Mouse (Mus musculus): ENCODE data around the gene Phox2a. TPM values are rescaled to one million over a fixed set of nuclear protein-coding genes. Genes with fewer than 3 reads are reported as not detected.

The Phox2a gene
- total and polyA plus RNA-seq, 2 experiments from 2014 or later = 2.0 to 3.7 TPM

DNA sequence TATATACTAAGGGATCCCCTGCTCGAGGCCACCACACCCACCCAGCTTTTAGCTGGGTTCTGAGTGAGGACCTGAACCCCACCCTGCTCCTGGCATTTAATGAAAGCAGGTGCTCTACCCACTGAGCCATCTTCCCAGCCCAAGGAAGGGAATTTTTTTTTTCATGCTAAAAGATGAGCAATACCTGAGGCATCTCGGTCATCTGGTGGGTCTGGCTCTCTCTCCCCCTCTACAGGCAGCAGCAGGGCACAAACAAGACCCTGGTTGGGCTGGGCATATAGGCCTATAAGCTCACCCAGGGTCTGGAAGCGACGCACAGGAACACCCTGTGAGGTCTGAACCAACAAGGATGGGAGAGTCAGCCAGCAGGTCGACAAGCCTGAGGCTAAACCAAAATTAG, 15.2 kb downstream of the Phox2a start:
- Histone ChIP-seq H3K9me3 (ENCODE audit: low read length) (no peaks in the 10 kb centered on the region), H3K4me3 (ENCODE audit: low read length) (no peak overlapping the region), H3K4me1 (ENCODE audit: insufficient read depth, low read length) (no peaks in the 10 kb centered on the region), H3K27ac (no peak overlapping the region), H3K36me3 (ENCODE audit: insufficient read depth, low read length) (peaks cover 10% of the 10 kb centered on the region), H3K9ac (replicated peaks; ENCODE audit: low read length) (no peak overlapping the region), H3K27me3 (ENCODE audit: insufficient read depth, low read length) (no peaks in the 10 kb centered on the region), H3K4me2 (ENCODE audit: low read depth, low read length) (no peak overlapping the region)
- DNase-seq (ENCODE audit: low spot score) = no peak
- 68% methylated on average over 5 of the region's 5 CpGs for WGBS
- no peak for ATAC-seq
- peak; percentile 24; the same call in 1 of the 2 replicates for TF ChIP-seq CTCF (IDR thresholded peaks at IDR 0.05; ENCODE audit: low read depth)

DNA sequence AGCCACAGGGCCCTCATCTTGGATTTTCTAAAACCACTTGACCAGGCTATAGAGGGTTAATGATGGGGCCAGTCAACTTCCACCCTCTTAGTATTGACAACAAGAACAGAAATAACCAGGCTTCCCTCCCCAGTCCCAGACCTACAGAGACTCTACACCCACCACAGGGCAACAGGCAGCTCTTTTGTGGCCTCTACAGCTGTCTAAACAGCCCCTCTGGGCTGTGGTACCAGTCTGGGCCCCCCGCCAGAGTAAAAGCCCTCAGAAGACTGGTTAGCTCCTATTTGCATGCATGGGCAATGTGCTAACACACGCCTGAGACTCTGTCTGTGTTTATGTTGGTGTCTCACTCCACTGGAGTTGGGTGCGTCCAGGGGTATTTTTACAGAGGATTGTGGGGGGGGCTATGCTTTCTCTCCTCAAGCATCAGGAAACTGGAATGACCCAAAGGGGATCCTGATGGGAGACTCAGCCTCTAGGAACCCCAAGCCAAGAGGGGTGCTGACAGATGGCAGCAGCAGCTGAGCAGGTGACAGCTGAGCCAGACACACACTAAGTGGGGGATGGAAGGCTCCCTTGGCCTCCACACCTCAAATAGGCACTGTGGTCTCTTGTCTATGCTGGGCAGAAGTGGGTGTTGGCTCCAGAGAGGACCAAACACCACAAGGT, 15.9 kb downstream of the Phox2a start:
- H3K4me2 ChIP-seq (ENCODE audit: low read depth, low read length) = no peak overlapping the region
- no peak for TF ChIP-seq CTCF (IDR thresholded peaks at IDR 0.05; ENCODE audit: low read depth)
- H3K36me3 ChIP-seq (ENCODE audit: insufficient read depth, low read length) = peaks cover 4% of the 10 kb centered on the region
- no peak overlapping the region for H3K27ac ChIP-seq
- no peak overlapping the region for H3K4me3 ChIP-seq (ENCODE audit: low read length)
- no peaks in the 10 kb centered on the region; the same call in 1 of the 2 replicates for H3K27me3 ChIP-seq (ENCODE audit: insufficient read depth, low read length)
- H3K4me1 ChIP-seq (ENCODE audit: insufficient read depth, low read length) = no peaks in the 10 kb centered on the region
- WGBS = 33% methylated on average over 3 of the region's 3 CpGs
- ATAC-seq (no peak), DNase-seq (ENCODE audit: low spot score) (peak; percentile 66)
- H3K9me3 ChIP-seq (ENCODE audit: low read length) = no peaks in the 10 kb centered on the region
- H3K9ac ChIP-seq (replicated peaks; ENCODE audit: low read length) = no peak overlapping the region

DNA sequence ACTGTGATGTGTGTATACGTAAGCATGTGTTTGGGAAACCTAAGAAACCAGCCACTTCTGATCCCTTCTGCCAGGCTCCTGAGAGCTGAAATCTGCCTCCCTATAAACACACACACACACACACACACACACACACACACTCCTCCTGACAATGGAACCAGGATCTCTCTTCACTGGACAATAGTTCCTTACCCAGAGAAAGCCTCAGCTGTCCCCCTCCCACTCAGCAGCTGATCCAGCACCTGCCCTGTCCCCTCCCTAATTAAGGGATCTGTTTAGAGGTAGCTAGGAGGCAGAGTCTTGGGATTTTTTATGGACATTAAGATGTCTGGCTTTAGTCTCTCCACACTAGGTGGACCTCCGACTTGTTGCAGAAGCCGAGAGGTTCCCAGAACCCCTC, 16.8 kb downstream of the Phox2a start:
- Histone ChIP-seq H3K4me2 (ENCODE audit: low read depth, low read length) (peak overlapping the region; percentile 99), H3K4me3 (ENCODE audit: low read length) (no peak overlapping the region), H3K27me3 (ENCODE audit: insufficient read depth, low read length) (no peaks in the 10 kb centered on the region; the same call in 1 of the 2 replicates), H3K4me1 (ENCODE audit: insufficient read depth, low read length) (no peaks in the 10 kb centered on the region), H3K9ac (replicated peaks; ENCODE audit: low read length) (no peak overlapping the region), H3K9me3 (ENCODE audit: low read length) (no peaks in the 10 kb centered on the region), H3K27ac (no peak overlapping the region), H3K36me3 (ENCODE audit: insufficient read depth, low read length) (peaks cover 4% of the 10 kb centered on the region)
- no peak for ATAC-seq
- no peak for TF ChIP-seq CTCF (IDR thresholded peaks at IDR 0.05; ENCODE audit: low read depth)
- no peak for DNase-seq (ENCODE audit: low spot score)
- 58% methylated on average over 3 of the region's 3 CpGs for WGBS

DNA sequence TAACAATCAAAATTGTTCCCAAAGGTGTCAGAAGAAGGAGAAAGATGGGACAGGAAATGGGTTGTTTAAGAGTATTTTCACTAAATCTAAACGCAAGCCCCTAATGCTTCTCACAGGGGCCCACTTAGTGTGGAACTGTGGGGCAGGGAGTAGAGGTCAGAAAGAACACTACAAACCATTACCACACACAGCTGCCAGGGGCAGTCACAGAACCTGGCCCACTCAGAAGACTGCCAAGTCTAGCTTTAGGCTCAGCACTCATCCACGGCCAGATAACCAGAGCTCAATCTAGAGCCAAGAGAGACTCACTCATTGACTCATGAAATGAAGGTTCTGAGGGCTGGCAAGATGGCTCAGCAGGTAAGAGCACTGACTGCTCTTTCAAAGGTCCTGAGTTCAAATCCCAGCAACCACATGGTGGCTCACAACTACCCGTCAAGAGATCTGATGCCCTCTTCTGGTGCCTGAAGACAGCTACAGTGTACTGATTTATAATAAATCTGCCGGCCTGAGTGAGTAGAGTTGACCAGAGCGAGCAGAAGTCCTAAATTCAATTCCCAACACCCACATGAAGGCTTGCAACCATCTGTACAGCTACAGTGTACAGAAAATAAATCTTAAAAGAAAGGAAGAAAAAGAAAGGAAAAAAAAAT, 17.5 kb downstream of the Phox2a start:
- 51% methylated on average over 5 of the region's 5 CpGs for WGBS
- DNase-seq (ENCODE audit: low spot score) (no peak), ATAC-seq (no peak)
- Histone ChIP-seq H3K9ac (replicated peaks; ENCODE audit: low read length) (peak overlapping the region; percentile 70; the same call in 1 of the 2 replicates), H3K4me2 (ENCODE audit: low read depth, low read length) (peak overlapping the region; percentile 99), H3K4me1 (ENCODE audit: insufficient read depth, low read length) (no peaks in the 10 kb centered on the region), H3K27me3 (ENCODE audit: insufficient read depth, low read length) (no peaks in the 10 kb centered on the region; the same call in 1 of the 2 replicates), H3K9me3 (ENCODE audit: low read length) (no peaks in the 10 kb centered on the region), H3K36me3 (ENCODE audit: insufficient read depth, low read length) (peaks cover 4% of the 10 kb centered on the region), H3K27ac (peak overlapping the region; percentile 89; the same call in 1 of the 2 replicates), H3K4me3 (ENCODE audit: low read length) (peak overlapping the region; percentile 67)
- TF ChIP-seq CTCF (IDR thresholded peaks at IDR 0.05; ENCODE audit: low read depth) = peak; percentile 35; the same call in 1 of the 2 replicates

DNA sequence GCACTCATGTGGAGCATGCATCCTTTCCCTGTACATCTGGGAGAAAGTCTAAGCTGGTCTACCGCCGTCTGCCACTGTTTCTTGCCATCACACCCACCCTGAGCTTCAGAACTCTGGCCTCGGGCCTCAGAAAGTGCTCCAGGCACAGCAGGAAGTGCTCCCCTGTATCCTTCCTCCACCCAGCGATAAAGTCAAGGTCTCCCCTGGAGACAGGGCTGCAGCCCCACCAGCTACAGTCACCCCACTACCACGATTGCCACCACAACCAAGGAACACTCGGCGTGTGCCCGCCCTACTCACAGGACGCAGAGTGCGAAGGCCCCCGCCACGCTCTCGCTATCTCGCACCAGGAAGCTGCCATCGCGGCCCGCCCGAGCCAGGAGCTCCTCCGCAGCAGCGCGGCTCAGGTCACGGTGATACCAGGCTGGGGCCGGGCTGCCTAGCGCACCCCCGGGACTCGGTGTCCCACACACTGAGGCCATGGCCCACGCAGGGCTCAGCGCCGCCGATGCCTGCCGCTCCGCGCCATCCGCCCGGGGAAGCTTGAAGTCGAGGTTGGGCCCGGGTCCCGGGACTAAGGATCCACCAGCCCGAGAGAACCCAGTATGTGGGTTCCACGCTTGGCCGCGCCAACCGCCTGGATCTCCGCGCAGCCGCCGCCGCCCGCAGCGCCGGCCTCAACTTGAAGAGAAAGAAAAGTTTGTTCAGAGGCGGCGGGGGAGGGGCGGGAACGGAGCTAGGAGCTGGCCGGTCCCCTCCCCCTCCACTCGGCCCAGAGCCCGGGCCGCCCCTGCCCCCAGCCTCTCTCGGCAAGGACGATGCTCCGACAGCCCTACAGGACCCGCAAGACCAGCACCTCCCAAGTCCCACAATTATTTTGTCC, 18.4 kb downstream of the Phox2a start:
- no peak for TF ChIP-seq CTCF (IDR thresholded peaks at IDR 0.05; ENCODE audit: low read depth)
- H3K4me2 ChIP-seq (ENCODE audit: low read depth, low read length) = peak overlapping the region; percentile 99
- ATAC-seq (peak; percentile 70), DNase-seq (ENCODE audit: low spot score) (peak; percentile 73)
- peak overlapping the region; percentile 89 for H3K27ac ChIP-seq
- WGBS = under 1% methylated on average over 63 of the region's 63 CpGs
- H3K27me3 ChIP-seq (ENCODE audit: insufficient read depth, low read length) = no peaks in the 10 kb centered on the region; the same call in 1 of the 2 replicates
- peak overlapping the region; percentile 67 for H3K4me3 ChIP-seq (ENCODE audit: low read length)
- no peaks in the 10 kb centered on the region for H3K4me1 ChIP-seq (ENCODE audit: insufficient read depth, low read length)
- peak overlapping the region; percentile 70 for H3K9ac ChIP-seq (replicated peaks; ENCODE audit: low read length)
- no peaks in the 10 kb centered on the region for H3K9me3 ChIP-seq (ENCODE audit: low read length)
- H3K36me3 ChIP-seq (ENCODE audit: insufficient read depth, low read length) = peaks cover 2% of the 10 kb centered on the region; the same call in 1 of the 2 replicates

DNA sequence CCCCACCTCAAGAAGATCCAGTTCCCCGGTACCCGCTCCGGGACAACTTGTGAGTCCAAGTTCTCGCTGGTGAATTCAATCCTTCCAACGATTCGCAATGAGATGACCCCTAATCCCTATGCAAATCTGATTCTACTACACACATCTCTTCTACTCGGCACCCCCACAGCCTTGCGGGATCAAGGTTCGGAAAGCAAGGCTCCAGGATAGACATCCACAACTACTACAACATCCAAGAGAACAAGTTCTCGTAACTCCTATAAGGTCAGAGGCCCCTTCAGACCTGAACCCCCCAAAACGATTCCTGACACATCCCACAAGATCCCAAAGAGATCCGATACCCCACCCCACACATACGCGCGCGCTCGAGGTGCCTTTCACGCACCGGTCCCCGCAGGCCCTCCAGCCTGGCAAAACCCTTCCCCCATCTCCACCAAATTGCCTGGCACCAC, 19.1 kb downstream of the Phox2a start:
- DNase-seq (ENCODE audit: low spot score) (no peak), ATAC-seq (peak; percentile 11; the same call in 1 of the 2 replicates)
- Histone ChIP-seq H3K9me3 (ENCODE audit: low read length) (no peaks in the 10 kb centered on the region), H3K36me3 (ENCODE audit: insufficient read depth, low read length) (no peaks in the 10 kb centered on the region), H3K27me3 (ENCODE audit: insufficient read depth, low read length) (no peaks in the 10 kb centered on the region; the same call in 1 of the 2 replicates), H3K9ac (replicated peaks; ENCODE audit: low read length) (peak overlapping the region; percentile 70), H3K4me1 (ENCODE audit: insufficient read depth, low read length) (no peaks in the 10 kb centered on the region), H3K27ac (peak overlapping the region; percentile 89), H3K4me3 (ENCODE audit: low read length) (peak overlapping the region; percentile 67), H3K4me2 (ENCODE audit: low read depth, low read length) (peak overlapping the region; percentile 99)
- WGBS = under 1% methylated on average over 20 of the region's 20 CpGs
- no peak for TF ChIP-seq CTCF (IDR thresholded peaks at IDR 0.05; ENCODE audit: low read depth)

All from hindbrain, postnatal 0 days (tissue).